Mouse (Mus musculus) left cerebral cortex, adult 18-20 months (tissue): ENCODE measurements around the gene Metrnl. TPM values are rescaled to one million over a fixed set of nuclear protein-coding genes. Genes with fewer than 3 reads are reported as not detected.

ENCODE experiments used
- DNase-seq, 2 experiments: peaks; one replicate each; pipeline ENCODE4 v3.0.0; 2021 to 2022; ENCODE audit warnings: low spot score in 2 of 2, mixed read lengths in 1 of 2
- total RNA-seq, 2 experiments: library from RNA; stranded (reverse); gene quantifications; 2 replicates each; pipeline ENCODE4 v1.2.3; 2021

Metrnl gene
- total RNA-seq, 2 experiments from 2014 or later = 17.6 to 19.0 TPM

- no peak for DNase-seq
Measured at GRCm38 (mm10) chr11:121726625-121727024, 25.3 kb downstream of the Metrnl start.

GRCm38 (mm10) chr11:121734184-121734583 is 32.8 kb downstream of the Metrnl start:
- DNase-seq = no peak

GRCm38 (mm10) chr11:121734892-121735291 is 33.5 kb downstream of the Metrnl start:
- DNase-seq = no peak

- DNase-seq = no peak
Measured at GRCm38 (mm10) chr11:121738616-121739015, 37.3 kb downstream of the Metrnl start.

GRCm38 (mm10) chr11:121740906-121741305 is 39.6 kb downstream of the Metrnl start:
- DNase-seq = no peak

GRCm38 (mm10) chr11:121741433-121741832 is 40.1 kb downstream of the Metrnl start:
- DNase-seq = peak in 1 of 2 experiments; percentile 15

- no peak for DNase-seq
Measured at GRCm38 (mm10) chr11:121743113-121743512, 41.8 kb downstream of the Metrnl start.

GRCm38 (mm10) chr11:121743915-121744628 is 42.7 kb downstream of the Metrnl start:
- DNase-seq = no peak

- DNase-seq = no peak
Measured at GRCm38 (mm10) chr11:121746941-121747494, 45.7 kb downstream of the Metrnl start.

- DNase-seq = no peak
Measured at GRCm38 (mm10) chr11:121748003-121748684, 46.8 kb downstream of the Metrnl start.

Other genes starting within 250 kb of the Metrnl start
- 10 to 100 TPM; 36.4 to 36.6 TPM for gene Tbcd, start 249.6 kb upstream of the Metrnl start, total RNA-seq
- gene Zfp750, start 182.2 kb upstream of the Metrnl start, total RNA-seq = not detected
- gene B3gntl1, start 28.4 kb upstream of the Metrnl start, total RNA-seq = 1 to 10 TPM; 5.5 to 7.0 TPM
- not detected for gene Ptchd3, start 128.7 kb downstream of the Metrnl start, total RNA-seq